Mouse (Mus musculus) intestine, embryonic 14.5 days (tissue): ENCODE measurements around the gene Naa20. TPM values are rescaled to one million over a fixed set of nuclear protein-coding genes. Genes with fewer than 3 reads are reported as not detected.
A peak's percentile ranks its signal among the peaks of the same experiment; 100 is the strongest.

ENCODE experiments used
- ATAC-seq: fragments of 200-750 bp; cut with Nextera tagmentation; replicated peaks from 2 replicates; pipeline ENCODE4 v1.8.0; 2017; ENCODE audit warnings: low read depth, moderate number of reproducible peaks, moderate TSS enrichment, moderate library complexity; ENCODE audit not compliant: low FRiP score, low TSS enrichment
- DNase-seq: peaks from one replicate; pipeline ENCODE4 v3.0.0-alpha.2; 2018; ENCODE audit warnings: low spot score
- H3K27ac ChIP-seq: fragments of 300-500 bp; sonication (generic); 2 replicates; pipeline ENCODE4 v1.5.1; 2014; ENCODE audit warnings: low read depth, mild to moderate bottlenecking, control low read depth
- H3K27me3 ChIP-seq: fragments of 300-500 bp; sonication (generic); replicated peaks from 2 replicates; pipeline ENCODE4 v1.6.1; 2014; ENCODE audit warnings: low read length, control low read depth; ENCODE audit not compliant: control insufficient read depth, insufficient read depth
- H3K36me3 ChIP-seq: fragments of 300-500 bp; sonication (generic); 2 replicates; pipeline ENCODE4 v1.6.1; 2014; ENCODE audit warnings: low read length, control low read depth; ENCODE audit not compliant: control insufficient read depth, insufficient read depth
- H3K4me1 ChIP-seq: fragments of 300-500 bp; sonication (generic); replicated peaks from 2 replicates; pipeline ENCODE4 v1.6.1; 2014; ENCODE audit warnings: low read length, control low read depth, mixed read lengths; ENCODE audit not compliant: control insufficient read depth, insufficient read depth
- H3K4me2 ChIP-seq: fragments of 300-500 bp; sonication (generic); 2 replicates; pipeline ENCODE4 v1.6.1; 2014; ENCODE audit warnings: low read length
- H3K4me3 ChIP-seq: fragments of 300-500 bp; sonication (generic); 2 replicates; pipeline ENCODE4 v1.5.1; 2014; ENCODE audit warnings: low read depth, low read length, control low read depth, mixed read lengths
- H3K9ac ChIP-seq: fragments of 300-500 bp; sonication (generic); 2 replicates; pipeline ENCODE4 v1.6.1; 2014; ENCODE audit warnings: mild to moderate bottlenecking, low read length
- H3K9me3 ChIP-seq: fragments of 300-500 bp; sonication (generic); 2 replicates; pipeline ENCODE4 v1.6.1; 2016; ENCODE audit warnings: low read length, control low read depth; ENCODE audit not compliant: control insufficient read depth
- WGBS: fragments of 180-500 bp; shearing (Covaris S2); extraction: QIAGEN DNeasy Blood & Tissue Kit; methylation state at CpG from one replicate; pipeline ENCODE4 v1.1.7; 2014; 5-methylcytosine and 5-hydroxymethylcytosine counted together
- polyA plus RNA-seq: library from polyadenylated mRNA; unstranded; fragments of >200 nt; fragmentation: Nextera tagmentation; extraction: Ambion mirVana; gene quantifications from 2 replicates; pipeline ENCODE4 v1.2.1, GENCODE M21; 2014

Gene Naa20
- polyA plus RNA-seq, 1 experiment from 2014 or later = 171 TPM

- H3K27me3 ChIP-seq = no peaks in the 10 kb centered on the region
- H3K36me3 ChIP-seq = peaks cover 13% of the 10 kb centered on the region; the same call in 1 of the 2 replicates
- WGBS = 92% methylated on average over 3 of the region's 3 CpGs
- peaks cover 21% of the 10 kb centered on the region for H3K4me1 ChIP-seq
- peaks cover 6% of the 10 kb centered on the region; the same call in 1 of the 2 replicates for H3K9me3 ChIP-seq
- DNase-seq (no peak), ATAC-seq (no peak)
- H3K4me2 ChIP-seq = no peak overlapping the region
- no peak overlapping the region for H3K27ac ChIP-seq
- H3K9ac ChIP-seq = no peak overlapping the region
- H3K4me3 ChIP-seq = no peak overlapping the region
Measured at GRCm38 (mm10) chr2:145865344-145865743, 36.6 kb upstream of the Naa20 start.

GRCm38 (mm10) chr2:145866238-145866637 is 35.7 kb upstream of the Naa20 start:
- peaks cover 15% of the 10 kb centered on the region for H3K4me1 ChIP-seq
- H3K9ac ChIP-seq = no peak overlapping the region
- no peak for DNase-seq
- WGBS = 96% methylated on average over 3 of the region's 3 CpGs
- no peak for ATAC-seq
- H3K36me3 ChIP-seq = peaks cover 13% of the 10 kb centered on the region; the same call in 1 of the 2 replicates
- no peaks in the 10 kb centered on the region for H3K27me3 ChIP-seq
- H3K9me3 ChIP-seq = peaks cover 6% of the 10 kb centered on the region; the same call in 1 of the 2 replicates
- H3K4me2 ChIP-seq = no peak overlapping the region
- no peak overlapping the region for H3K27ac ChIP-seq
- no peak overlapping the region for H3K4me3 ChIP-seq

GRCm38 (mm10) chr2:145866695-145867449 is 35.0 kb upstream of the Naa20 start:
- 96% methylated on average over 11 of the region's 11 CpGs for WGBS
- no peak overlapping the region for H3K9ac ChIP-seq
- peaks cover 6% of the 10 kb centered on the region; the same call in 1 of the 2 replicates for H3K9me3 ChIP-seq
- DNase-seq = no peak
- H3K36me3 ChIP-seq = peaks cover 13% of the 10 kb centered on the region; the same call in 1 of the 2 replicates
- H3K4me3 ChIP-seq = no peak overlapping the region
- peaks cover 10% of the 10 kb centered on the region for H3K4me1 ChIP-seq
- no peak for ATAC-seq
- no peak overlapping the region for H3K4me2 ChIP-seq
- H3K27me3 ChIP-seq = no peaks in the 10 kb centered on the region
- H3K27ac ChIP-seq = no peak overlapping the region

- DNase-seq (no peak), ATAC-seq (no peak)
- Histone ChIP-seq H3K4me1 (0 out of 2 replicates have a peak, but pooled peaks cover 4% of the 10 kb centered on the region), H3K9ac (no peak overlapping the region), H3K36me3 (peaks cover 19% of the 10 kb centered on the region), H3K27me3 (no peaks in the 10 kb centered on the region), H3K4me3 (no peak overlapping the region), H3K4me2 (no peak overlapping the region), H3K9me3 (peaks cover 6% of the 10 kb centered on the region; the same call in 1 of the 2 replicates), H3K27ac (no peak overlapping the region)
- 76% methylated on average over 4 of the region's 4 CpGs for WGBS
Measured at GRCm38 (mm10) chr2:145871308-145871707, 30.6 kb upstream of the Naa20 start.

GRCm38 (mm10) chr2:145872099-145872498 is 29.8 kb upstream of the Naa20 start:
- no peaks in the 10 kb centered on the region for H3K9me3 ChIP-seq
- ATAC-seq = no peak
- H3K36me3 ChIP-seq = peaks cover 26% of the 10 kb centered on the region
- no peak for DNase-seq
- H3K27me3 ChIP-seq = no peaks in the 10 kb centered on the region
- H3K27ac ChIP-seq = no peak overlapping the region
- no peak overlapping the region for H3K9ac ChIP-seq
- 0 out of 2 replicates have a peak, but pooled peaks cover 4% of the 10 kb centered on the region for H3K4me1 ChIP-seq
- WGBS = 91% methylated on average over 1 of the region's 1 CpGs
- no peak overlapping the region for H3K4me2 ChIP-seq
- H3K4me3 ChIP-seq = no peak overlapping the region

GRCm38 (mm10) chr2:145873953-145874352 is 27.9 kb upstream of the Naa20 start:
- Histone ChIP-seq H3K27me3 (no peaks in the 10 kb centered on the region), H3K9me3 (no peaks in the 10 kb centered on the region), H3K4me2 (no peak overlapping the region), H3K9ac (no peak overlapping the region), H3K36me3 (peaks cover 39% of the 10 kb centered on the region), H3K4me3 (no peak overlapping the region), H3K4me1 (0 out of 2 replicates have a peak, but pooled peaks cover 4% of the 10 kb centered on the region), H3K27ac (no peak overlapping the region)
- 81% methylated on average over 1 of the region's 1 CpGs for WGBS
- ATAC-seq (no peak), DNase-seq (no peak)

- H3K9me3 ChIP-seq = no peaks in the 10 kb centered on the region
- DNase-seq (peak; percentile 24), ATAC-seq (no peak)
- no peaks in the 10 kb centered on the region for H3K27me3 ChIP-seq
- H3K36me3 ChIP-seq = peaks cover 42% of the 10 kb centered on the region
- 44% methylated on average over 3 of the region's 3 CpGs for WGBS
- 0 out of 2 replicates have a peak, but pooled peaks cover 4% of the 10 kb centered on the region for H3K4me1 ChIP-seq
- H3K27ac ChIP-seq = no peak overlapping the region
- H3K9ac ChIP-seq = no peak overlapping the region
- H3K4me2 ChIP-seq = no peak overlapping the region
- no peak overlapping the region for H3K4me3 ChIP-seq
Measured at GRCm38 (mm10) chr2:145874879-145875482, 26.9 kb upstream of the Naa20 start.

GRCm38 (mm10) chr2:145877191-145877590 is 24.7 kb upstream of the Naa20 start:
- H3K9ac ChIP-seq = no peak overlapping the region
- ATAC-seq (no peak), DNase-seq (no peak)
- H3K9me3 ChIP-seq = no peaks in the 10 kb centered on the region
- H3K27me3 ChIP-seq = no peaks in the 10 kb centered on the region
- no peak overlapping the region for H3K4me2 ChIP-seq
- H3K4me3 ChIP-seq = no peak overlapping the region
- 95% methylated on average over 3 of the region's 3 CpGs for WGBS
- peaks cover 53% of the 10 kb centered on the region for H3K36me3 ChIP-seq
- 0 out of 2 replicates have a peak, but pooled peaks cover 4% of the 10 kb centered on the region for H3K4me1 ChIP-seq
- no peak overlapping the region for H3K27ac ChIP-seq
